ENCODE assay signal across 13 mouse cellular contexts in genomic region chr1:75511437-75512210, GRCm38 (mm10). TPM values are rescaled to one million over a fixed set of nuclear protein-coding genes. Genes with fewer than 3 reads are reported as not detected.
A peak's percentile ranks its signal among the peaks of the same experiment; 100 is the strongest.
DNase-seq lines count a peak whose midpoint lies in the region; ATAC-seq and TF ChIP-seq lines count a peak whose summit lies in the region.
"Had no signal": no experiment of that assay in that cellular context is flagged by ENCODE, and none has a peak within 500 bp of the region (broad histone marks: within the 10 kb centered on the region; RNA-seq: fewer than 3 reads in every experiment).

No protein-coding gene starts in this region.

- no peak overlapping the region for H3K9ac ChIP-seq in hindbrain, postnatal 0 days (replicated peaks; ENCODE audit: low read length)
- H3K9ac ChIP-seq: forebrain, embryonic 15.5 days; neural tube, embryonic 13.5 days had no signal

- no peak for ATAC-seq in hindbrain, postnatal 0 days
- ATAC-seq in CD4-positive, CD25-positive, alpha-beta regulatory T cell, adult 4 months, result no peak
- ATAC-seq: forebrain, embryonic 15.5 days had no signal

- H3K4me1 ChIP-seq in hindbrain, embryonic 10.5 days (replicated peaks), result peaks cover 44% of the 10 kb centered on the region
- H3K4me1 ChIP-seq in hindbrain, postnatal 0 days (ENCODE audit: insufficient read depth, low read length), result 0 out of 2 replicates have a peak, but pooled peaks cover 3% of the 10 kb centered on the region

- no peaks in the 10 kb centered on the region for H3K36me3 ChIP-seq in hindbrain, embryonic 10.5 days
- H3K36me3 ChIP-seq in hindbrain, postnatal 0 days (ENCODE audit: insufficient read depth, low read length), result no peaks in the 10 kb centered on the region
- H3K36me3 ChIP-seq: forebrain, embryonic 15.5 days; neural tube, embryonic 13.5 days had no signal

- TF ChIP-seq CTCF in hindbrain, postnatal 0 days (IDR thresholded peaks at IDR 0.05; ENCODE audit: low read depth), result no peak

- H3K4me3 ChIP-seq in hindbrain, embryonic 10.5 days, result no peak overlapping the region
- H3K4me3 ChIP-seq in hindbrain, postnatal 0 days (ENCODE audit: low read length), result no peak overlapping the region
- H3K4me3 ChIP-seq: forebrain, embryonic 15.5 days; neural tube, embryonic 13.5 days had no signal

- H3K27me3 ChIP-seq in hindbrain, embryonic 10.5 days (ENCODE audit: insufficient read depth, poor library complexity, severe bottlenecking), result peaks cover 43% of the 10 kb centered on the region
- no peaks in the 10 kb centered on the region for H3K27me3 ChIP-seq in hindbrain, postnatal 0 days (ENCODE audit: insufficient read depth, low read length)
- H3K27me3 ChIP-seq: forebrain, embryonic 15.5 days had no signal

- WGBS in hindbrain, embryonic 10.5 days, result 50% methylated on average over 4 of the region's 4 CpGs
- 47% methylated on average over 4 of the region's 4 CpGs for WGBS in hindbrain, postnatal 0 days

- H3K9me3 ChIP-seq in hindbrain, embryonic 10.5 days, result no peaks in the 10 kb centered on the region
- H3K9me3 ChIP-seq in hindbrain, postnatal 0 days (ENCODE audit: low read length), result no peaks in the 10 kb centered on the region
- H3K9me3 ChIP-seq: forebrain, embryonic 15.5 days; neural tube, embryonic 13.5 days had no signal

- no peak overlapping the region for H3K4me2 ChIP-seq in hindbrain, postnatal 0 days (ENCODE audit: low read depth, low read length)
- H3K4me2 ChIP-seq: forebrain, embryonic 15.5 days; neural tube, embryonic 13.5 days had no signal

- peak overlapping the region; percentile 19 for H3K27ac ChIP-seq in hindbrain, embryonic 10.5 days
- no peak overlapping the region for H3K27ac ChIP-seq in hindbrain, postnatal 0 days
- H3K27ac ChIP-seq: forebrain, embryonic 15.5 days; neural tube, embryonic 13.5 days had no signal

- peak; percentile 30 for DNase-seq in hindbrain, embryonic 10.5 days (ENCODE audit: low spot score)
- no peak for DNase-seq in hindbrain, postnatal 0 days (ENCODE audit: low spot score)
- peak; percentile 84 for DNase-seq in ES-CJ7 (ENCODE audit: low read depth, low spot score)
- DNase-seq in embryo, embryonic 10 days (ENCODE audit: low spot score), result peak; percentile 29
- peak; percentile 57 for DNase-seq in kidney, postnatal 14 days
- no peak for DNase-seq in left cerebral cortex, adult 11 months (ENCODE audit: low spot score)
- DNase-seq: cerebellum, postnatal 25 days; thymus, postnatal 36 days had no signal

RNA-seq across cellular contexts. Expression of gene Inha, which starts 4.7 kb away (rescaled TPM):
- 2.7 TPM in 2 replicates for polyA plus RNA-seq in hindbrain, embryonic 10.5 days (2016; fragmentation: Nextera tagmentation; extraction: Ambion mirVana)
- 28.9 and 31.8 TPM in 2 replicates for total RNA-seq in hindbrain, postnatal 0 days (2014; rRNA removed)
- 20.3 TPM in 2 replicates for polyA plus RNA-seq in hindbrain, postnatal 0 days (2015; fragmentation: Nextera tagmentation; extraction: Ambion mirVana)
- polyA plus RNA-seq in CD4-positive, CD25-positive, alpha-beta regulatory T cell, adult 4 months (2017; shearing (Covaris generic)), result not detected
- total RNA-seq: megakaryocyte, adult 5-6 weeks; MEL had no signal

RNA-seq across cellular contexts. Expression of gene Obsl1, which starts 5.4 kb away (rescaled TPM):
- polyA plus RNA-seq in hindbrain, embryonic 10.5 days (2016; fragmentation: Nextera tagmentation; extraction: Ambion mirVana), result 37.9 and 44.2 TPM in 2 replicates
- total RNA-seq in hindbrain, postnatal 0 days (2014; rRNA removed), result 52.4 and 62.4 TPM in 2 replicates
- 22.7 and 23.9 TPM in 2 replicates for polyA plus RNA-seq in hindbrain, postnatal 0 days (2015; fragmentation: Nextera tagmentation; extraction: Ambion mirVana)
- polyA plus RNA-seq in CD4-positive, CD25-positive, alpha-beta regulatory T cell, adult 4 months (2017; shearing (Covaris generic)), result not detected
- total RNA-seq: megakaryocyte, adult 5-6 weeks had no signal

RNA-seq across cellular contexts. Expression of gene Stk11ip, which starts 9.7 kb away (rescaled TPM):
- 29.6 and 30.0 TPM in 2 replicates for polyA plus RNA-seq in hindbrain, embryonic 10.5 days (2016; fragmentation: Nextera tagmentation; extraction: Ambion mirVana)
- total RNA-seq in hindbrain, postnatal 0 days (2014; rRNA removed), result 27.9 and 46.9 TPM in 2 replicates
- 13.5 and 14.0 TPM in 2 replicates for polyA plus RNA-seq in hindbrain, postnatal 0 days (2015; fragmentation: Nextera tagmentation; extraction: Ambion mirVana)
- polyA plus RNA-seq in CD4-positive, CD25-positive, alpha-beta regulatory T cell, adult 4 months (2017; shearing (Covaris generic)), result 10 to 100 TPM in 1 of 2 experiments, 1 to 10 TPM in 1; 10.0 to 18.3 TPM

RNA-seq across cellular contexts. Expression of gene Tmem198, which starts 32.3 kb away (rescaled TPM):
- polyA plus RNA-seq in hindbrain, embryonic 10.5 days (2016; fragmentation: Nextera tagmentation; extraction: Ambion mirVana), result 8.6 and 20.4 TPM in 2 replicates
- total RNA-seq in hindbrain, postnatal 0 days (2014; rRNA removed), result 52.7 and 69.3 TPM in 2 replicates
- polyA plus RNA-seq in hindbrain, postnatal 0 days (2015; fragmentation: Nextera tagmentation; extraction: Ambion mirVana), result 33.9 and 36.4 TPM in 2 replicates
- polyA plus RNA-seq in CD4-positive, CD25-positive, alpha-beta regulatory T cell, adult 4 months (2017; shearing (Covaris generic)), result not detected

RNA-seq across cellular contexts. Expression of gene Chpf, which starts 32.5 kb away (rescaled TPM):
- 25.1 and 29.8 TPM in 2 replicates for polyA plus RNA-seq in hindbrain, embryonic 10.5 days (2016; fragmentation: Nextera tagmentation; extraction: Ambion mirVana)
- 155 and 173 TPM in 2 replicates for total RNA-seq in hindbrain, postnatal 0 days (2014; rRNA removed)
- 55.3 and 55.8 TPM in 2 replicates for polyA plus RNA-seq in hindbrain, postnatal 0 days (2015; fragmentation: Nextera tagmentation; extraction: Ambion mirVana)
- 1 to 10 TPM; 5.2 to 5.6 TPM for polyA plus RNA-seq in CD4-positive, CD25-positive, alpha-beta regulatory T cell, adult 4 months (2017; shearing (Covaris generic))

Comparison
In these comparisons a context has a peak if more than half of its experiments do, and no peak if none do; other contexts are left out.
1. DNase-seq: peak in hindbrain, embryonic 10.5 days (single experiment), ES-CJ7 (single experiment), embryo, embryonic 10 days (single experiment) and kidney, postnatal 14 days (single experiment); none in hindbrain, postnatal 0 days (single experiment) and left cerebral cortex, adult 11 months (single experiment).
2. RNA of gene Obsl1, which starts 5.4 kb away (polyA plus RNA-seq): 37.9 to 44.2 TPM in hindbrain, embryonic 10.5 days and 22.7 to 23.9 TPM in hindbrain, postnatal 0 days; not detected in CD4-positive, CD25-positive, alpha-beta regulatory T cell, adult 4 months; every median in the first group is over 10 times any median in the second.